Mouse (Mus musculus) left cerebral cortex, adult 9 months (tissue): ENCODE data around the gene Cd82.

ENCODE experiments used
- DNase-seq, 2 experiments: peaks; one replicate each; pipeline ENCODE4 v3.0.0; 2022; ENCODE audit warnings: low spot score in 2 of 2

The Cd82 gene

GRCm38 (mm10) chr2:93466314-93466713, 3.4 kb upstream of the Cd82 start:
- no peak for DNase-seq

GRCm38 (mm10) chr2:93461869-93462714, 848 bp downstream of the Cd82 start:
- peak; percentile 68 to 86 for DNase-seq

- DNase-seq: no peak
Measured at GRCm38 (mm10) chr2:93460786-93461469, 2.0 kb downstream of the Cd82 start.

GRCm38 (mm10) chr2:93459208-93459920, 3.6 kb downstream of the Cd82 start:
- DNase-seq: no peak

DNA sequence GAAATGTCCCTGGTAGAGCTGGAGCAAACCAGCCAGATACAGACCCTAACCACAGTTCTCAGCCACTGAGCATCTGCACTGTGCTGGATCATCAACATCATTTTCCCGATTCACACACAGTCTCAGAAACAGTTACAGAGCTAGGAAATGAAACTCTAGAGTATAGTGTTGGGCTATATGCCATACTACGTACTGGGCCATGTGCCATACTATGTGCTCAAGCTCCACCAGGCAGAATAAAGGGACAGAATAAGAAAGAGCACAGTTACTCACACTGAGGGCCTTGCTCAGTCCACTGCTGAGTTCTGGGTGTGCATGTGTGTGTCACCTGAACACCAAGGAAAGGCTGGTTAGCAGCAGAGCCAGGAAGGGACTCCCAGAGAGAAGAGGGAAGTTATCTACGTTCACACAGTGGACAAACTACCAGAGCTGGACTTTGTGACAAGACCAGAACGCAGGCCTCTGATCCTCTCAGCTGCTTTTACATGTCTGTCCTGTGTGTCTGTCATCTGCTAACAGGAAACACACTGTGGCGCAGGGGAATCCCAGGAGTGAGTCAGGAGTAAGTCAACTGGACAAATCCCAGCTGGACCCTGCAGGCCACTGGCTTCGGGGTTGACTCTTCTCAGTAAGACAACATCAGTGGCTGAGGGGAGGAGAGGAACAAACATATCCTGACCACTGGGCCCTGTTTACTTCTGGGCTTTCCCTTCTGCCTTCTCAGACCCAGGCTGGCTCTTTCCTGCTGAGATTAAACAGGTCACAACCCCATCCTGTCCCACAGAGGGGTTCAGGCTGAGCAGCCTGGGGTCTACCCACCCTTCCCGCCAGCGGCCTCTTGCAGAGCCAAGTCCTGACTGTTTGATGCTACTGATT, 4.4 kb downstream of the Cd82 start:
- no peak for DNase-seq

DNA sequence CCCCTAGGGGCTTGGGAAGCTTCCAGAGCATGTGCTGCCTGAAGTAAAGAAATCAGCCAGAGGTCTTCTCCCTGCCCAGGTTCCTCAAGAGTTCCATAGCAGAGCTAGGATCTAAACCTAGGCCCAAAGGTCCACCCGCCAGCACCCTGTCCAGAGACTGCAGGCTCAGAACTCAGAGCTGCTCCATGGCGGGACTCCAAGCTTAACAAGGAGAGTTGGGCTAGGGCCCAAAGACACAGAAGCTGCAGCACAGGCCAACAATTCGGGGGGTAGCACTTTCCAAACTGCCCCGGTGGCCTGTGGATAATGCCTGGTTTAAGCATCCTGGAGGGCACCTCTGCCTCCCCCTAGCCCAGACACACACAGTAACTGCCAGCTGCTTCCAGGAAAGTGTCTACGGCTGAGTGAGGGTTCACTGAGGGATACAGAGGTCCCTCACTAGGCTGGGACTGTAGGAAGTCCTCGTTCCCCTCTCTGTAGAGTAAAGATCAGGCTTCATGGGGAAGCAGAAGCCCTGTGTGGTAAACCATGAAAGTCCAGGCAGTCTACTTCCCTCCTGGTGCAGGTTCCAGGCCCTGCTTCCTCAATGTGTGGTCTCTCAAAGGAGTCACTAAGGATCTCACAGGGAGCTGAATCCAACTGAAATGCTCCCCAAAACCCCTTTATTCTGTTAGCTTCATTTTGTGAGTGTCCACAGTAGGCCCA, 5.4 kb downstream of the Cd82 start:
- DNase-seq: no peak

DNA sequence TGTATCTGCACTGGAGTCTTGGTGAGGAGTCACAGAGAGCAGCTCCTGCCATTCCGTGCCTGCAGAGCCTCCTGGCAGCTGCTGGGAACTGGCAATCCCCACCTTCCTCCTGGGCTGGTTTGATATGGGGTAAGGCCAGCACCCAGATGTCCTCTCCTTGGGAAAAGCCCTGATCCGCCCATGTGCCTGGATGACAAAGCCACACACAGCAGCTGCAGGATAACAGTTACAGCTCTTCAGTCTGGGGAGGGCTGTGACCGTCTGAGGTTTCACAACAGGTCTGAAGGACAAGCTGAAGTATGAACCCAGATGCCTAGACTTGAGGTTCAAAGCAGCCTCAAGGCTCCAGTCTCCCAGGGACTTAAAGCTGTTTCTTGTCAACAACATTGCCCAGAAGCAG, 6.8 kb downstream of the Cd82 start:
- no peak for DNase-seq

GRCm38 (mm10) chr2:93454817-93455591, 7.9 kb downstream of the Cd82 start:
- no peak for DNase-seq

DNA sequence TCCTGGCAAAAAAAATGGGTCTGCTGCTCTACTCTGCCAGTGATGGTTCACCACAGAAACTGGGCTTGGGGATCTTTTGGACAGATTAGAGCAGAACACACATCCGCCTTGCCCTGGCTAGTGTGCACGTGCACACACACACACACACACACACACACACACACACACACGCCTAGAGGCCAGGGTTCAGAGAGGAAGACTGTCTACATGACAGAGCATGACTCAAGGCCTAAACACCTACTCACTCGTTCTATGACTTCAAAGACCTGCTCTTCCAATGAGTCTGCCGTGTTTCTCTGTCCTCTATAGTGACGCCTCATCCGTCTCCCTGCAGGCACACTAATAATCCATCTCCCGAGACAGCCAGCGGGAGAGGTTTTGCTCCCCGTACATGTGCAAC, 8.6 kb downstream of the Cd82 start:
- no peak for DNase-seq

DNA sequence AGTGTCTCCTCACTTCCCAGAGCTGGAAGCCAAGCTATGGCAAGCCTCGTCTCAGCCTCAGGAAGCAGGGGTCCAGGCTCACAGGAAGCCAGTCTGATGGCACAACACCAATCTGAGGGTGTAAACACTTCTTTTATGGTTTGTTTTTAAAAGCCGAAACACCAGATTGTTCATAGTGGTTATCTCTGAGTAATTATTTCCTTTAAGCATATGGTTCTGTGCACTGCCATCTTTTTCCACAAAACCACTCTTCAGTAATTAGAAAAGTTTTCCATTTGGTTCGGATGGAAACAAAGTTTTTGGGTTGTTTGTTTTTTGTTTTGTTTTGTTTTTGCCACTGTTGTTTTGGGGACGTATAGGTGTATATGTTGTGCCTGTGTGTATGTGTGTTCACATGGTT, 9.9 kb downstream of the Cd82 start:
- no peak for DNase-seq

DNA sequence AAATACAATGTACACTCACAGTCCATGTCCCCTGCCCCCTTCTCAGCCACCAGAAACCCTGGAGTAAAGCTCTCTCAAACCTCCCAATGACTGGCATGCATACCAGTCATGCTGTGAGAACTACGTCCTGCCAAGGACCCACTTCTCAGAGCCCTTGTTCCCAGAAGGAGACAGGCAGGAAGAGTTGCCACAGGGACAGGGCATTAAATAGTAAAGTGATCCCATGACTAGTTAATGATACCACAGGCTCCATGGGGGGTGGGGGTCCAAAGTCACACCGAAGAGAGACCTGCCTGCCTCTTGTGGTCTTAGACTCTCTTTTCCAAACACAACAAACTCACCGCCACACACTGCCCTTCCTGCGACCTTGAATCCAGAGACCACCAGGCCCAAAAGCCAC, 10.4 kb downstream of the Cd82 start:
- DNase-seq: no peak

DNA sequence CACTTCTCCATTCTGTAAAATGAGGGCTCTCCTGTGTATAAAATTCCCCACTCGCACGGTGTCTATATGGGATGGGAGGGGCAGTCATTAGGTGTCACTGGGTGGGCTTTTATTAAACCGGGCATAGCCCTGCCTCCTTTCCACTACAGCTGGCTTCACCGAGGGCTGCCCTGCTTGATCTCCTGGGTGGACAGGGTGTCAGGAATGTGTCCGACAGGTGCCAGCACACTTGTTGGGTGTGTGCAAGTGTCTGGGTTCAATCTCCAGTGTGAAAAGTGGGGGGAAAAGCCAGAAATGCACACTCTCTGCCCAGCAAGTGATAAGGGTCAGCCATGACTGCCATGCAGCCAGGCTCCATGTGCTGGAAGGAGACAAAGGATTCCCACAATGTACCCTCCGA, 10.9 kb downstream of the Cd82 start:
- DNase-seq: no peak

DNA sequence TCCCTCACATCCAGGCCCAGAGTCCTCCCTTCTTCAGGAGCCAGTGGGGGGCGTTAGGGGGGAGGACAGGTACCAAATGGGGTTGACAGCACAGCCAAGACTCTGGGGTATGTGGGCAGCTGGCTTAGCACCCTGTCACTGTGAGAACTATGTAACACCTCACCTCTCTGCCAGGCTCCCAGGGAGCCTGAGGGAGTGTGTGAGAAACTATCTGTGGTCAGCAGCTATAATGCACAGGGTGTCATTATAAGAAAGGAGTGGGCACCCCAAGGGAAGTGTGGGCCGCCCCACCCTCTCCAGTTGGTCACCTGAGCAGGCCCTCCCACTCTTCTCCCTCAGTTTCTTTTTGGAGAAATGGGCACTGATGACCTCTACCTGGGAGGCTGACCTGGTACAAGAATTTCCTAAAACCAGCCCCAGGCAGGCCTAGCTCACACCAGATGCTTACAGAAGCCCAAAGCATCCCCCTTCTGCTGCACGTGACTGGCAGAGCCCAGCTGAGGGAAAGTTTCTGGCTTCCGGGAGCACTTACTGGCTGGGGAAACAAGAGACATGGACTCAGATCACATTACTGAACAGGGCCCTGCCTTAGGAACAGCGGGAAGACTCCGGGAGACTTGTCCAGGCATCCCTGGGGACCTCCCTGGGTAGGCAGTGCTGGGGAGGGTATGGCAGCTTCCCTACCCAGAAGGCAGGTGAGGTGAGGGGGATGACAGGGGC, 11.6 kb downstream of the Cd82 start:
- DNase-seq: no peak

- no peak for DNase-seq
Measured at GRCm38 (mm10) chr2:93450695-93451094, 12.2 kb downstream of the Cd82 start.

DNA sequence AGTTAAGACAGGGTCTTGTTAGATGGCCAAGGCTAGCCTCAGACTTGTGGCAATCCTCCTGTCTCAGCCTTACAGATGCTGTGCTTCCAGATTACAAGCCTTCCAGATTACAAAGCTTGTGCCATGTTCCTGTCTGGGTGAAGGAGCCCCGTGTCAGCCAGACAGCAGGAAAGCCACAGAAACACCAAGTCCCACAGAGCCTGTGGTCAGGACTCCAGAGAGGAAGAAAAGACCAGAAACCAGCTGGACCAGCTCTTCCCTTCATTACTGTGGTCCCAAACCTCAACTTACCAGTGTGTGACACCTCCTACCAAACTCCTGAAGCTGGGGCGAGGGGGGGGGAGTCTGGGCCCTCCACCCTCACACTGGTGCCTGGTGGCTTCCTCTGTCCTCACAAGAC, 13.3 kb downstream of the Cd82 start:
- no peak for DNase-seq

GRCm38 (mm10) chr2:93448774-93449173, 14.2 kb downstream of the Cd82 start:
- DNase-seq: no peak

DNA sequence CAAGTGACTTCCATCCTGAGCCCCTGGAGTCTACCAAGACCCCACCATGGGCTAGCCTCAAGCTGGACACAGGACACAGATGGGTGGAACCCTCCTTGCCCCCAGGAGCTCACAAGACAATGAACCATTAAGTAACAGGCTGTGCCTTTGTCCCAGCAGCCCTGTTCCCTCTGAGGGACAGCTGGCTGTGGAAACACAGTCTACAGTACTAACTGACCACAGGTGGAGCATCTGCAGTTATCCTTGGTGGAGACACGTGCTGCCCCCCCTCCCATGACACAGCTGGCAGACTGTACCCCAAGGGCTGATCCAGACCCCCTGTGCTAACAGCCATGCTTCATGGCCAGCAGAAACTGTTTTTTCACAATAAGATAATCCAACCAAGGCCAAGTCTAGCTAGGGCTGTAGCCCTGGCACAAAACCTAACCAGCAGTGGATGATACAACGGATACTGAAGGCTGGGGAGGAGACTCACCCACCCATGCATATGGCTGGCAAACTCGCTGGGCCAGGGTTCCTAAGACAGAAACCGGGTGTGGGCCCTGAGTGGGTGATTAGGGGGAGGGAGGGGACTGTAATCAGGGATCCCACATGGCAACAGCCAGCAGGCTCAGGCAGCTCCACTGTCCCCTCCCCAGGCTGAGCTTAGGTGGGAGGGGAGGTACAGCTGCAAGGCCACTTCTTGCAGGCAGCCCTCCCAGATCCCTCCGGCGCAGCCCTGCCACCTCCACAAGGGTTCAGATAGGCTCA, 15.3 kb downstream of the Cd82 start:
- DNase-seq: no peak

- no peak for DNase-seq
Measured at GRCm38 (mm10) chr2:93446606-93447353, 16.2 kb downstream of the Cd82 start.
